Mouse (Mus musculus) left cerebral cortex, postnatal 10 days (tissue): ENCODE results near the gene Gm9837. TPM values are rescaled to one million over a fixed set of nuclear protein-coding genes. Genes with fewer than 3 reads are reported as not detected.

Experiments used
- DNase-seq, 2 experiments: peaks; one replicate each; pipeline ENCODE4 v3.0.0; 2021 to 2022; ENCODE audit warnings: low spot score in 2 of 2, mixed read lengths in 1 of 2; ENCODE audit errors: extremely low spot score in 1 of 2
- intact Hi-C: fragments of 180-260 bp; cut with DNase I; formaldehyde crosslinking; loops from one replicate; pipeline ENCODE4 v1.15.1; 2025
- total RNA-seq, 2 experiments: library from RNA; stranded (reverse); gene quantifications; 2 replicates each; pipeline ENCODE4 v1.2.3; 2021

Gm9837 gene
- total RNA-seq, 2 experiments from 2014 or later: not detected

- intact Hi-C loops: no loop called here
- DNase-seq: no peak
These were observed 8.6 kb downstream of the Gm9837 start for GRCm38 (mm10) chr11:53461727-53462126.

DNA sequence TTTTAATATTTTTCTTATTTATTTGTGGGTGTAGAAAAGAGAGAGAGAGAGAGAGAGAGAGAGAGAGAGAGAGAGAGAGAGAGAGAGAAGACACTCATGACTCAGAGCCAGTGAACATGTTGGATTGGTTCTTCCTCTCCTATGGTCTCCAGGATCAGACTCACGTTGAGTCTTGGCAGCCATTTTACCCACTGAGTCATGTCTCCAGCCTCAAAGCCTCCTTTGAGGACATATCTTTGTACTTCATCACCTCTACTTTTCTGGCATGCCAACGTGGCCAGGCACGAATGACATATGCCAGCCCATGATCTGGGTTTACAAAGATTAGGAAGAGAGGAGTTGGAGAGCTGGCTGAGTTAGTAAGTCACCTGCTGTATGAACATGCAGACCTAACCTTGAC lies 10.1 kb downstream of the Gm9837 start:
- no peak for DNase-seq
- intact Hi-C loops: no loop called here

- intact Hi-C loops: no loop called here
- no peak for DNase-seq
These were observed 11.3 kb downstream of the Gm9837 start for GRCm38 (mm10) chr11:53458996-53459395.

DNA sequence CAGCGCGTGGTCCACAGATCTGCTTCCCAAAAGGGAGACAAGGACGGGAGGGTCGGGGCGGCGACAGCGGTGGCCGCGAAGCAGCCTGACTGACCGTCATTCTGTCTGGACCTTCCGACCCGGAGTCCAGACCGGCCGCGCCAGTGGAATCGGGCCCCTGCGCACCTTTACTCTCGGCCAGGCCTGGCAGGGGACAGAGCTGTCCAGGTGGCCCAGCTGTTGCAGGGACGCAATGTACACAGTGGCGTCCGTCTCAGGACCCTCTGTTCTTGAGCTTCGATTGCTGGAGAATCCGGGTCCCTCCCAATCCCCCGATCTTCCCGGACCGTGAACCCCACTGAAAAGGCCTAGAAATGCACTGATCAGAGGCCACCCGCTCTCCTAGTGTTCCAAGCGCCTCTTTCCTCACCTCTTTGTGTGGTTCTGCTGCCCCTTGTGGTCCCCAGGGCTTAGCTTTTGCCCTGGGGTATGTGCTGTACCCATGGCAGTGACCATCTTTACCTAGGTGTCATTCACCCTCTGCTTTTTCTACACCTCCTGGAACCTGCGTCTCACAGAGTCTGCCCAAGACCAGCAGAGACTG lies 12.8 kb downstream of the Gm9837 start:
- DNase-seq: peak in 1 of 2 experiments; percentile 25
- intact Hi-C loops: no loop called here

- peak in 1 of 2 experiments; percentile 82 for DNase-seq
- intact Hi-C loops: no loop called here
These were observed 13.6 kb downstream of the Gm9837 start, which contains the start of the genes Gm10447 and Shroom1 for GRCm38 (mm10) chr11:53456474-53457371. Gene Gm10447, minus strand, starts transcription at chr11:53457110. Gene Shroom1, plus strand, starts transcription at chr11:53457205.

GRCm38 (mm10) chr11:53453031-53453430 lies 17.2 kb downstream of the Gm9837 start:
- intact Hi-C loops: no loop called here
- peak in 1 of 2 experiments; percentile 12 for DNase-seq

DNA sequence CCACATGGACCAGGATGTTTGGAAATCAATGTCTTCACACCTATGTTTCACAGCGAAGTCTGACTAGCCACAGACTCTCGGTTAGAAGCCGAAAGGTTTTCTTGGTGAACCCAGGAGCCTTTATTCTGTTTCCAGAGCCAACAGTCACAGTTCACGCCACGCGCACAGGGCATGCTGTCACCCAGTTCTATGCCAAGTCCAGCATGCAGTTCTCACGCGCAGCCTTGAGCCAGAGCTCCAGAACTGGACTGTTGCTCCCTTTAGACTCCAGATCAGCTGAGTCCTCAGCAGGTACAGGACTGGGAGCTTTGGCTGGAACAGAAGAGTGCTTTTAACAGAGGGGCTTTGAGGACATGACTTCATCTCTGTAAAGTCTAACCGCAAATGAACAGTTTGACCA lies 17.9 kb downstream of the Gm9837 start:
- intact Hi-C loops: no loop called here
- peak in 1 of 2 experiments; percentile 10 for DNase-seq

DNA sequence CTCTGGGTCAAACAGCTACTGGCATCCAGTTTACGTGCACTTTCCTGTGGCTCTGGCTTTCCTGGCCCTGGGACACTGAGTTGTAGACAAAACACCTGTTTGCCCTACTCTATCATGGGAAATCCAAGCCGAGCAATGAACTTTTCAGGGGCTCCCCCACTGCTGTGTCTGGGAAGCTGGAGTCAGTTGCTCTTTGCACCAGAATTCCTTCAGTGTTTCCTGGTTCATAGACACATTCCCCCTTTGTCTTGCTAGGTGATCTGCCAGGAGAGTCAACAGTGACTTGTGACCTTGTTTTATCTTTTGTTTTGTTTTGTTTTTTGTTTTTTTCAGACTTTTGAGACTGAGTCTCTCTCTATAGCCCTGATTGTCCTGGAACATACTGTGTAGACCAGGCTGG lies 18.9 kb downstream of the Gm9837 start:
- DNase-seq: peak in 1 of 2 experiments; percentile 10
- intact Hi-C loops: no loop called here

- intact Hi-C loops: no loop called here
- DNase-seq: peak in 1 of 2 experiments; percentile 36
These were observed 20.1 kb downstream of the Gm9837 start for GRCm38 (mm10) chr11:53450070-53450705.

GRCm38 (mm10) chr11:53448529-53448928 lies 21.8 kb downstream of the Gm9837 start:
- DNase-seq: peak in 1 of 2 experiments; percentile 54
- intact Hi-C loops: loop anchor here (10.0 kb wide), 1 partner anchor 864 kb away; no protein-coding TSS in a partner anchor

DNA sequence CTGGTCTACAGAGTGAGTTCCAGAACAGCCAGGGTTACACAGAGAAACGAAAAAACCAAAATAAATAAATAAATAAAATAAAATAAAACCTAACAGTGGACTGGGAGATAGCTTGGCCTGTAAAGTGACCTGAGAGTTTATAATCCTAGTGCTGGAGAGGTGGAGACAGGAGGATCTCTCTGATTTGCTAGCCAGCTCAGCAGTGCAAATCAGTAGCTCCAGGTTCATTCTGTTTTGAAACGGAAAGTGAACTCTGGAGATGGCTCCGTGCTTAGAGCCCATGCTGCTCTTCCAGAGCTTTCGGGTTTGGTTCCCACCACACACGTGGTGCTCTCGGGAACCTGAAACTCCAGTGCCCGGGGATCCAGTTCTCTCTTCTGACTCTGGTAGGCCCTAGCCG lies 22.3 kb downstream of the Gm9837 start:
- intact Hi-C loops: loop anchor here (10.0 kb wide), 1 partner anchor 863 kb away; no protein-coding TSS in a partner anchor
- no peak for DNase-seq

DNA sequence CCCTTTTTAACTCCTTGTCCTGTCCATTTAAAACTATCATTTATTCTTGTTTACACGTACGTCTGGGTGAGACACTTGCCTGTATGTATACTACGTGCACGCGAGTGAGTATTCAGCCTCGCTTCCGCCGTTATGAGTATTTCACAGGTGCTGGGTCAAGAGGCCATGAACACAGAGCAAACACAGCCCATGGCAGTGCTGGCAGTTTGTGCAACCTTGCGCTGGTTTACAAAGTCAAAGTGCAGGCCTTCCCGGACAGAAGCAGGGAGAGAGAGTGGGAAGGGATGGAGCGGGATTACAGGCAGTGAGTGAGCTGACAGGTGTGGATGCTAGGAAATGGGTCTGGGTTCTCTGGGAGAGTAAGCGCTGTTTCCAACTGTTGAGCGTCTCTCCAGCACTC lies 24.1 kb downstream of the Gm9837 start:
- no peak for DNase-seq
- intact Hi-C loops: loop anchor here (10.0 kb wide), 1 partner anchor 861 kb away; no protein-coding TSS in a partner anchor

DNA sequence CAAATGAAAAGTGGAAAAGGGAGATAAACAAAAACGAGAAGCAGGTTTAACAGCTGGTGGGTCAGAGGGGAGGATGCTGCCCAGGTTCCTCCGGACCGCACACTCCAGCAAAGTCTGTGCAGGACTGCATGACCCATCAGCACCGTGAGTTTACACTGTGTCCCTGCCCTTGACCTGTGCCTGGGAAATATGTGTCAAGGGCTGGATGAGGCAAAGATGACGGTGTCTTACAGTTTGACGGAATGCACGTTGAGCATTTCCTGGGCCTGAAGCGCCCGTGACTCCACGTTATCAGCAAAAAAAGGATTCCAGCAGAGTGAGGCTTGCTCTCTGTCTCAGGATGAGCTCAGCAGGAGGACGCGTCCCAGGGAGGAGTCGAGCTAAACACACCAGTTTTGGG lies 24.7 kb downstream of the Gm9837 start:
- intact Hi-C loops: loop anchor here (10.0 kb wide), 1 partner anchor 861 kb away; no protein-coding TSS in a partner anchor

GRCm38 (mm10) chr11:53443861-53444260 lies 26.4 kb downstream of the Gm9837 start:
- DNase-seq: no peak

More for the DNA sequence above, 24.7 kb downstream of the Gm9837 start:
- DNase-seq: no peak

GRCm38 (mm10) chr11:53441921-53442320 lies 28.4 kb downstream of the Gm9837 start:
- no peak for DNase-seq
- intact Hi-C loops: loop anchor here (10.0 kb wide), 1 partner anchor 857 kb away; no protein-coding TSS in a partner anchor

More at GRCm38 (mm10) chr11:53443861-53444260, 26.4 kb downstream of the Gm9837 start:
- intact Hi-C loops: loop anchor here (10.0 kb wide), 1 partner anchor 859 kb away; no protein-coding TSS in a partner anchor

DNA sequence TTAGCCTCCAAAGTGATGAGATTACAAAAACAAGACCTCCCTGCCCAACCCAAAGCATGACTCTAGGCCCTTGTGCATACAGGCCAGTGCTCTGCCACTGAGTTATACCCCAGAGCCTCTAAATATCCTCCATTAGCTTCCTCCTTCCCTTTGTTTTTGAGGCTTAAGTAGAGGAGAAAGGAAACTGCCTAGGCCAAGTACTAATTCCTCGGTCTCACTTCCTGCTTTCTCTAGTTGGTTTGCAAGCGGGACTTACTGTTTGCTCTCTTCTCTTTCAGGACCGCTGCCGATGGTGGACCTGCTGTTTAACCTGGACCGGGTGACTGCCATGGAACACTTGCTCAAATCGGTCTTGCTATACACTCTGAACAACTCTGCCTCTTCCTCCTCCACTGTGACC lies 33.9 kb downstream of the Gm9837 start:
- intact Hi-C loops: no loop called here
- no peak for DNase-seq

DNA sequence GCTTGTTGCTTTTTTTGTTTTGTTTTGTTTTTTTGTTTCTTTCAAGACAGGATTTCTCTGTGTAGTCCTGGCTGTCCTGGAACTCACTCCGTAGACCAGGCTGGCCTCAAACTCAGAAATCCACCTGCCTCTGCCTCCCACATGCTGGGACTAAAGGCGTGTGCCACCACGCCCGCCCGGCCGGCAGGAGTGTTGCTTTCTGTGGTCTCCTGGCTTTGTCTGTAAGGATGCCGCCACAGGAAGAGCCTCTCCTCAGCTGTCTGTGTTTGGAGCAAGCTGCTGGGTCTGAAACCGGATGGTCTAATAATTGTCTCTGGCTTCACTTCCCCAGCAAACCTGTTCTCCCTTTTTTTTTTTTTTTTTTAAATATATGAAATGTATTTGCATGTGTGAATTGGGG lies 34.8 kb downstream of the Gm9837 start:
- no peak for DNase-seq

GRCm38 (mm10) chr11:53433057-53433456 lies 37.2 kb downstream of the Gm9837 start:
- no peak for DNase-seq
- intact Hi-C loops: no loop called here

More for the DNA sequence above, 34.8 kb downstream of the Gm9837 start:
- intact Hi-C loops: no loop called here
